Mouse (Mus musculus): ENCODE measurements around the gene Arhgef40.
"Not testable (repeated sequence)": the region's sequence is repeated elsewhere in the genome, so short reads cannot be mapped to it uniquely, and the experiment has no call there.

The Arhgef40 gene

DNA sequence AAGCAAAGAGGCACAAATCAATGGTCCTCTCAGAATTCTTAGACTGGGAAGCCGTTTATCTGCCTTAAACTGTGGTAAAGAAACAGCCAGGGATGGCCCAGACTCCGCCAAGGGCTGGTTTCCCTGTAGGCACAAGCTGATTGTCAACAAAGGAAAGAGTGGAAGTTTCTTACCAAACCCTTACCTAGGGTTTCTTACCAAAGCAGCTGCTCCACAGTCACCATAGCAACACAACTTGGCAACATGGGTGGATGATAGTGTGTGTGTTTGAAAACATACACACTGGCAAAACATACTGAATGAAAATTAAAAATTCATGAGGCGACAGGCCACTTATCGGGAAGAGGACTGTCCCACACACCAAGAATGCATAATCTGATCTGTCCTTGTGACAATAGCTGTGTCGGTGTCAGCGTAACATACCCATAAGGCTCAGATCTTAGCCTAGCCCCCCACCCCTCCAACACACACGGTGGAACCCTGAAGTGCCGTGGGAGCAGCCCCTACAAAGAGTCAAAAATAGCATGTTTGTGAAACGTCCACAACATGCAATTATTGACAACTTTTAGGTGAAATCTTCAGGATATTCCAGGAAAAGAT, 61.5 kb downstream of the Arhgef40 start:
- ATAC-seq (ENCODE audit: insufficient number of reproducible peaks, low FRiP score, low TSS enrichment): no peak

DNA sequence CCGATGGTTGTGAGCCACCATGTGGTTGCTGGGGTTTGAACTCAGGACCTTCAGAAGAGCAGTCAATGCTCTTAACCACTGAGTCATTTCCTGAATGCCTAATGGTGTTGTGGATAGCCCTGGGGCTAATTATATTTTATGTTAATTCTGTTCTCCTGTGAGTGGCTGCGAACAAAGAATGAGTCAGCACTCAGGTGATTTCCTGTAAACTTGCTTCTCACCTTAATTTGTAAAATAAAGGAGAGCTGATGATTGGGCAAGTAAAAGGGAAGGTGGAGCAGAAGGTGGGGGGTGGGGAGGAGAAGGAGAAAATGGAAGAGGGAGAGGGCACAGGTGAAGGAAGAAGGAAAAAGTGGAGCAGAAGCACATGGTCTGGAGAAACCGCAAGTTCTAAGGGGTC, 68.2 kb downstream of the Arhgef40 start:
- ATAC-seq (ENCODE audit: insufficient number of reproducible peaks, low FRiP score, low TSS enrichment): not testable (repeated sequence)

Data from cerebellum, adult (tissue).